Mouse (Mus musculus) left cerebral cortex, postnatal 10 days (tissue): ENCODE results near the gene Gm17728. TPM values are rescaled to one million over a fixed set of nuclear protein-coding genes. Genes with fewer than 3 reads are reported as not detected.
A peak's percentile ranks its signal among the peaks of the same experiment; 100 is the strongest.
"Not testable (repeated sequence)": the region's sequence is repeated elsewhere in the genome, so short reads cannot be mapped to it uniquely, and the experiment has no call there.

ENCODE experiments used
- DNase-seq, 2 experiments: peaks; one replicate each; pipeline ENCODE4 v3.0.0; 2021 to 2022; ENCODE audit warnings: low spot score in 2 of 2, mixed read lengths in 1 of 2; ENCODE audit errors: extremely low spot score in 1 of 2
- intact Hi-C: fragments of 180-260 bp; cut with DNase I; formaldehyde crosslinking; loops from one replicate; pipeline ENCODE4 v1.15.1; 2025
- total RNA-seq, 2 experiments: library from RNA; stranded (reverse); gene quantifications; 2 replicates each; pipeline ENCODE4 v1.2.3; 2021

The Gm17728 gene
- not detected for total RNA-seq

GRCm38 (mm10) chr17:9421760-9422159 is at the start of gene Gm17728:
Gene Gm17728, plus strand, starts transcription at chr17:9422060.
- DNase-seq, intact Hi-C loops: not testable (repeated sequence)

- no peak for DNase-seq
- intact Hi-C loops, result no loop called here
These were observed 24.4 kb upstream of the Gm17728 start for GRCm38 (mm10) chr17:9397493-9397892.

- DNase-seq, result no peak
- intact Hi-C loops, result no loop called here
These were observed 23.3 kb upstream of the Gm17728 start for GRCm38 (mm10) chr17:9398551-9398950.

- intact Hi-C loops, result no loop called here
- DNase-seq, result no peak
These were observed 17.9 kb upstream of the Gm17728 start for GRCm38 (mm10) chr17:9403991-9404390.

GRCm38 (mm10) chr17:9407640-9408039 is 14.2 kb upstream of the Gm17728 start:
- intact Hi-C loops, result no loop called here
- DNase-seq, result no peak

- no peak for DNase-seq
- intact Hi-C loops, result no loop called here
These were observed 2.8 kb upstream of the Gm17728 start for GRCm38 (mm10) chr17:9419016-9419415.

- intact Hi-C loops, result no loop called here
- peak; percentile 46 to 47 for DNase-seq
These were observed 6.6 kb downstream of the Gm17728 start for GRCm38 (mm10) chr17:9428374-9428994.

GRCm38 (mm10) chr17:9439997-9440655 is 18.3 kb downstream of the Gm17728 start:
- intact Hi-C loops, result no loop called here
- DNase-seq, result no peak

GRCm38 (mm10) chr17:9456406-9456805 is 34.5 kb downstream of the Gm17728 start:
- intact Hi-C loops, result no loop called here

GRCm38 (mm10) chr17:9460904-9461303 is 39.0 kb downstream of the Gm17728 start:
- intact Hi-C loops, result no loop called here
- no peak for DNase-seq

More at GRCm38 (mm10) chr17:9456406-9456805, 34.5 kb downstream of the Gm17728 start:
- DNase-seq, result no peak

Other genes starting within 250 kb of the Gm17728 start
- gene Pabpc6, start 247.7 kb downstream of the Gm17728 start, total RNA-seq, result not detected